Mouse (Mus musculus): ENCODE results near the gene Trpm1.

Gene Trpm1

DNA sequence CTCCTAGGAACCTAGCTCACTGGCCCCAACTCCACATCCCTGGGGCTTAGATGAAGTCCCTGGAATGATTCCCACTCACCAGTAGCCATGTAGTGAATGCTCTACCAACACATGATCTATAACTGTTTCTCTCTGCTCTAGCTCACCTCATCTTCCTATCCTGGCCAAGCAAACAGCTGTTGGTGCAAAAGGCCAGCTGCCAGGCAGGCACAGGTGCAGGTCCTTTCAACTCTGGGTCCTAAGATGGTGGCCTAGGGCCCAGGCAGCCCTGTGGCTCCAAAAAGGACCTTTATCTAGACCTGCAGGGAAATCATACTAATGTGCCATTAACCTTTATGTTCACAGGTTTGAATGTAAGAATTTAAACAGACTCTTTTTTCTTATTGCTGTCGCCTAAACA, 10.3 kb downstream of the Trpm1 start:
- no peak for DNase-seq (ENCODE audit: low read depth, low spot score)

DNA sequence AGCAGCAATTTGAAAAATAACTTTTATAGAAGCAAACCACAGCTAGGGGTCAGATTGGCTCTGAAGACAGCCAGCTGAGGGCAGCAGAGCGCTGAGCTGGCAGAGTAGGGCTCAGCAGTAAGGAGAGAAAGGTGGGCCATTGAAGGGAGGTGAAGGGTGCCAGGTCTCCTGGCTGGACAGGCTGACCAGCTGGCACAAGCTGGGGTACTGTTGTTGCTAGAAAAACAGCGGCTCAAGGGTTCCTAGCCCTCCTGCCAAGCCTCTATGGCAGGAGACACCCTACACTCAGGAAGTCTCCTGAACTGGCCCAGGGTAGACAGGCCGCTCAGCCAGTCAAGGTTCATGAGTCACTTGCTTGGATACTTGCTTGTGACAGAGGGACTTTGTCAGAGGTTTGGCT, 11.4 kb downstream of the Trpm1 start:
- DNase-seq (ENCODE audit: low read depth, low spot score): peak; percentile 28

DNA sequence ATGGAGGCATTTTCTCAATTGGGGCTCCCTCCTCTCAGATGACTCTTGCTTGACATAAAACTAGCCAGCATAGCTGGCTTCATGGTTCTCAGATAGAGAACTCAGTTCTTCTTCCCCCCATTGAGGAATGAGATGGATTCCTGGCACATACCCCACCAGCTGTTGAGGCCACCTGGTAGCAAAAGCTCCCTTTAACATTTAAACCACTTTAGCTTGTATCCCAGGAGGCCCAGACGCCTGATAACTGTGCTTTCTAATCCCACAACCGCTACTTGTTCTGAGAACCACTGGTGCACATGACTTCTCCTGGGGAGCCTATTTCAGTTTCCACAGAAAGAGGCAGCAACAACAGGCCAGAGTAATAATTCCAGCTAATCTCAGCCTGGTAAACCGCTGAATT, 12.4 kb downstream of the Trpm1 start:
- no peak for DNase-seq (ENCODE audit: low read depth, low spot score)

DNA sequence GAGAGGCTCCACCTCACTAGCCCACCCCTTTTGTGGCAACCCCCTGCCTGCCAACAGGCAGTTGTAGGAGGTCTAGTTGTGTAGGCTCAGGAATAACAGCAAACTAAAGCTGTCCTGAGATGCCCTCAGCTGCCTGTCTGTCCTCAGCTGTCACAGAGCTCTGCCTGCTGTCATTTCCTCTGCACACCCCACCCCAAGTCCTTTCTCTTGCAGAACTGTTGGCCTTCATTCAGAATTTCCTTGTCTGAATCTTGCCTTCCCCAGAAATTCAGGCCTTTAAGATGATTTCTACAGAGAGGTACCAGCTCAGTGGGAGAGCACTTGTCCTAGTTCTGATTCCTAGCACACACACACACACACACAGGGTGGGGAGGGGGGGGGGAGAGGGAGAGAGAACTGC, 13.1 kb downstream of the Trpm1 start:
- DNase-seq (ENCODE audit: low read depth, low spot score): no peak

DNA sequence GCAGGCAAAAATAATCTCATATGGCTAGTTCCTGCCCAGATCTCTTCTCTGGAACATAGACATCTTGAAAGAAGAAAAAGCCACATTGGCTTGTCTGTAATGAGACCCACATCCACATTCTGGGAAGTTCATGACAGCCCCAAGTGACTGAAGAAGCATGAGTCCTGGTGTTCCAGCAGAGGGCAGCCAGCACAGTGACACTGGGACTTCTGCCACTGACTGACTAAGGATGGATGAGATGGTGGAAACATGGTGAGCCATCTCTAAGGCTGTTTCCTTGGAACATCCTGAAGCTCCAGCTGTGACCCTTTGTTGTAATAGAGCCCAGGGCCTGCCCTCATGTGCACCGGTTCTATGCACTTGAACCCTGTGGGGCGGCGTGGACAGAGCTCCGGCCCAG, 25.7 kb downstream of the Trpm1 start:
- no peak for DNase-seq (ENCODE audit: low read depth, low spot score)

DNA sequence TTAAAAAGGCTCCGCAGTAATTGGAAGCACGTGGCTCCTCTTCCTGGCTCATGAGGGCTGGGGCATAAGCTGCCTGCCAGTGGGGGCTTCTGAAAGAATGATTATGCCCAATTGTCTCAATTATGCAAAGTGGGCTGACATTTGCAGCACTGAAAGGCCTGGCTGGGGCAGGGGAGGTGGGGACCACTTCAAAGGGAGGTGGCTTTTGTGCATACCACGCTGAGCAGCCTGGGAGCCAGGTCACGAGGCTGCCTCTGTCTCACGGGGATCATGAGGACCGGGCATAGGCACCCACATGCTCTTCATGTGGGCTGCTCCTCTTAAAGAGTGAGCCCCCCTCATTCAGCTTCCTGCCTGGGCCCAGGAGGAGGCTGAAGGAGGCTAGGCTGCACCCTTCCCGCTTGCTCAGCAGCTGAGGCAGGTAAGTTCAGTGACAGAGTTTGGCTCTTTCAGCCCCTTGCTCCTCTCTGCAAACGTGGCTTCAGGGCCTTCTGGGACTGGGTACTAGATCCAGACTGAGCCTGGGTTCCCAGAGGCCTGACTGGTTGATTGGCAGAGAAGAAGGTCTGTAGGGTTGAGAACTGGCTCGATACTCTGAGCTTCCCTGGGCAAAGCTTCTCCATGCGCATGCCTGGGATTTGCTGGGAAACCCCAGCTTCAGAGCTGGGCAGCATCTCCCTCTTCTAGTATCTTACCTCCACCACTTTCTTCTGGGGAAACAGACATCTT, 31.7 kb downstream of the Trpm1 start:
- no peak for DNase-seq (ENCODE audit: low read depth, low spot score)

DNA sequence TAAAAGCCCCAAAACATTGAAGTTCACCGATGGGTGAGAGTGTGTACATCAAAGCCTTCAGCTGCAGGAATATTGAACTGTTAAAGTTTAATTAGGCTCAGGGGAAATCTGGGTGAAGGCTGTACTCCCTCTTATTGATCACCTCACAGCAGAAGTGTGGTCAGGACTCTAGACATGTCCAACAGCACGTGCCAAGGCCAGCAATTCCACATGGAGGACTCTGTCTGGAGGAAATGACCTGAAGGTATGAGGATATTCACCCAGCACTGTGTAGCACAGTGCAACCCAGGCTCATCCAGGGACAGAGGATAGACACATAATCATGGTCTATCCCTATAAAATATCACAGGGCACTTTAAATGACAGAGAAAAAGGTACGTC, 32.3 kb downstream of the Trpm1 start:
- DNase-seq (ENCODE audit: low read depth, low spot score): no peak

DNA sequence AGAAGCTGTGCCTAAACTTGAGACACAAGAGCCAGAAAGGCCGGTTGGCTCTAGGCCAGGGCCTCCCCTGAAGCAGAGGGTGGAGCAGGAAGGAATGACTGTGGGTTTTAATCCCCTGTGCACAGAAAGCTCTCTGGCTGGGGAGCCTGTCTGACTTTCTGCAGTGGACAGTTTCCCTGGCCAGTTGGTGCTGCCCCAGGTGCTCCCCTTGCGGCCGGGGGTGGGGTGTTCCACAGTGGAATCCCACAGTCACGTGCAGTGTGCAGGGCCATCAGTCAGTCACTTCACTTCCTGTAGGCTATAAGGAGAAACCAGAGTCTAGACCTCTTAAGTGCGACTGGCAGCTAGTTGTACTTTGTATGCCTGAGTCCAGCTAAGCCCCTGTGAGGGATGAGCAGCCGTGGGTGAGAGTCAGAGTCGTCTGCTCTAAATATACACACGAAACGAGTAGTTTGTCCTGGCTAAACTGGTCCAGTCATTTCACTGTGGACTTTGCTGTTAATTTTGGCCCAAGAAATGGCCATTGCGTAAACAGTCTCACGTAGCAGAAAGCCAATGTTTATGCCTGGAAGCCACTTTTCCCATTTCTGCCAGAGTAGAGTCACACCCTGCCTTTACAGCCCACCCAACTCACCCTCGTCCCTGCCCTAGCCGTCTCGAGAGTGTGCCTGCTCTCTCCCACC, 38.8 kb downstream of the Trpm1 start:
- DNase-seq (ENCODE audit: low read depth, low spot score): no peak

DNA sequence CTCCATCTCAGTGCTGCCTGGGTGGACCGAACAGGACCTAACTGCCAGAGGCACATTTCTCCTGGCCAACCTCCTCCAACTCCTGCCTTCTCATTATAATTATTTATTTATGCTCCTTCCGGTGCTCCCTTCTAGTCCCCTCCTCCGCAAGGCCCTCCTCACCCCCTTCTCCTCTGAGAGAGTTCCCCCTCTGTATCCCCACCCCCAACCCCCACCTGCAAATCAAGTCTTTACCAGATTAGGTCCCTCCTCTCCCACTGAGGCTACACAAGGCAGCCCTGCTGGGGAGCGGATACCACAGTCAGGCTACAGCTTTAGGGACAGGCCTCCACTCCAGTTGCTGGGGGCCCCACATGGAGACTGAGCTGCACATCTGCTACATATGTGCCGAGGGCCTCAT, 39.8 kb downstream of the Trpm1 start:
- DNase-seq (ENCODE audit: low read depth, low spot score): no peak

DNA sequence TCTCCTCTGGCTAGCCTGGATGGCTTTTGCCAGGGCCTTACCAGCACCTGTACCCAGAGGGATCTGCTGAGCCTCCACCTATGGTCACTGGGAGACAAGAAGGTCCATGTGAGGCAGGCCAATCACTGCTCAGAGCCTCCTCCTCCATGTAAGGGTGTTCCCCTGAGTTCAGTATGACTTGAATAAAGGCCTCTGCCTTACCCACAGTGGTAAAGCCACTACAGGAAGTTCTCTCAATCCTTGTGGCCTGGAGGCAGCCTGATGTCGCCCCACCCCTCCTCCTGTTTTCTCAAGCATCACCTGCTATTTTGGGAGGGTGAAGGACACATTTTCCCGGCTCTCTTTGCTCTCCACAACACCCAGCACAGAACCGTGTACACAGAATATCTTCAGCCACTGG, 42.5 kb downstream of the Trpm1 start:
- DNase-seq (ENCODE audit: low read depth, low spot score): no peak

DNA sequence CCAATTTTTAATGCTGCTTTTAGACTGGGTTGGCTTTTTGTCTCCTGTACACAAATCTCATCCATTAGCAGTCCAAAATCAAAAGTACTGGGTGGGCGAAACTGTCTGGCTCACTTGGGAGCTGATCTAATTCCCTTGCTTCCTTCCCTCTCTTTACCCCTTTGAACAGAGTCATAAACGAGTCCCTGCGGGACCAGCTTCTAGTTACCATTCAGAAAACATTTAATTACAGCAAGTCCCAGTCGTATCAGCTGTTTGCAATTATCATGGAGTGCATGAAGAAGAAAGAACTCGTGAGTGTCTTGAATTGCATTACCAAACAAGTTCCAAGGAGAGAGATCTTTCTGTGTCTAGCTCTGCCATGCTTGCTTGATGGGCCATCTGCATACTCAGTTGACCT, 55.1 kb downstream of the Trpm1 start:
- DNase-seq (ENCODE audit: low read depth, low spot score): no peak

DNA sequence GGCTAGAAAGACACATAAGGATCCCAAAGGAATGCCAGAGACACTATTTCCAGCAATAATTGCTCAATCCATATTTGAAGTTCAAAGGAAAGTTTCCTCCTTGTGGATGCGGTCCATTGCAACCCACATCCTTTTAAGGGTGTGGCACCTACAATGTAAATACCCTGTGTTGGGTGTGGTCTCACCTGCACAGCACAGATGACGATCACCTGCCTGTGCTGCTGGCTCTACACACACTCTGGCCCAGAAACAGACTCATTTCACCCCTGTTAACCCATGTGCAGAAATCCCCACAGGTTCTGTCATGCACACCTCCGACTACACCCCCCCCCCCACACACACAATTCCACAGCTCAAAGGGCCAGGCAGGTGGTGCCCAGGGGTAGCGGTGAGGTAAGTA, 59.2 kb downstream of the Trpm1 start:
- DNase-seq (ENCODE audit: low read depth, low spot score): no peak

DNA sequence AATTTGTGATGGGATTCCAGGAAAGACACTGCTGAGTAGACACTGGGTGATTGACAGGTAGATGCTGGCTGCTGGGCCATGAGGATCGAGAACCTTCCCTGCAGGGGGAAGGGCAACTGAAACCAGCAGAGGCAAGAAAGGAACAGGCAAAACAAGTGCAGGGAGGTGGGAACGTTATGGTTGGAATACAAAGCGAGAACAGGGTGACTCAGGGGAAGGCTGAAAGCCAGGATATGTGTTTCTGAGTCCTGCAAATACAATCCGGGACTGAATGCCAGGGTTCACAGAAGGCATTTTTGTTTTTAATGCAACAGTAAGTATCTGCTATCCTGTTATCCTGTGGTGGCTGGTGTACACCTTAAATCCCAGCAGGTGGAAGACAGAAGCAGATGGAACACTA, 60.4 kb downstream of the Trpm1 start:
- DNase-seq (ENCODE audit: low read depth, low spot score): no peak

DNA sequence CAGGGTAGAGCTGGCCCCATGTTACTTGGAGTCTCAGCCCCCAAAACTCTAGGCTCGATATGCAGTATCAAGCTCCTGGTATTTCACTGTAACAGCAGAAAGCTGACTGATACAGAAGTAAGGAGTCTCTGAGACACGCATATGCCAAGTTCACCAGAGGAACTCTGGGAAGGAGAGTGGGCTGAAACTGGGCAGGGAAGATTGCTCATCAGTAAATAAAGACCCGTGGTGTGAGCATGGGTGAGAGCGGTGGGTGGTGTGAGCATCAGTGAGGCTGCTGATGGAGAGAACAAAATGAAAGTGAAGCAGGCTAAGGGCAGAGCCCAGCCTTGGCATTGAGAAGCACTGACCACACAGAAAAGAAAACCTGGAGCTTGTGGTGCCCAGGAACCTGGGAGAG, 62.0 kb downstream of the Trpm1 start:
- DNase-seq (ENCODE audit: low read depth, low spot score): no peak

DNA sequence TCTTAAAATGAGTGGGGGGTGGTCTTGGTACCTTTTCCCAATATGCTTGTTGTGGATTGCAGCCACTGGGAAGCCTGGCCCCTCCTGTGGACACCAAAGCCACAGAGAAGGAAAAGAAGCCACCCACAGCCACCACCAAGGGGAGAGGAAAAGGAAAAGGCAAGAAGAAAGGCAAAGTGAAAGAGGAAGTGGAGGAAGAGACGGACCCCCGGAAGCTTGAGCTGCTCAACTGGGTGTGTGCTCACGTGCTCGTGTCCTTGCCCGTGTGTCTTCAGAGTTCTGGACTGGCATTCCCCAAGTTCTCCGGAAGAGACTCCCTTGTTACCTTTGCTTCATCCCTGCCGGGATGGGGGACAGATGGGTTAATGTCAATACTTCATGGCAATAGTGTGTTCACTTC, 63.8 kb downstream of the Trpm1 start:
- peak; percentile 42 for DNase-seq (ENCODE audit: low read depth, low spot score)

DNA sequence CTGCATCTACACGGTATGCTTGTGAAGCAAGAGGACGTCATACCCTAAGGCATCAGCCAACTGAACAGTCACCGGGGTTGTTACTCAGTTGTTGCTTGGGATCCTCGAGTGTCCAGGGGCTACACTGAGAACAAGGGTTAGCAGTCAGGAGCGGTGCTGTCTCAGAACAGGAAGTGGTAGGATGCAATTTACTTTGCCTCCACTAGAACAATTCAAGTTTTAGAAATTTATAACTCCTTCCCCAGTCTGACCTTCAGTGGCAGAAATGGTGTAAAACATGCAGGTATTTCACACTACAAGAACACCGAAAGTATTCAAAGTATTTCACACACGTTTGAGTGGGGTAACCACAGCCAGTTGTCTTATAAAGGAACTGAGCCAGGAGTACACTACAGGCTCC, 66.1 kb downstream of the Trpm1 start:
- DNase-seq (ENCODE audit: low read depth, low spot score): no peak

DNA sequence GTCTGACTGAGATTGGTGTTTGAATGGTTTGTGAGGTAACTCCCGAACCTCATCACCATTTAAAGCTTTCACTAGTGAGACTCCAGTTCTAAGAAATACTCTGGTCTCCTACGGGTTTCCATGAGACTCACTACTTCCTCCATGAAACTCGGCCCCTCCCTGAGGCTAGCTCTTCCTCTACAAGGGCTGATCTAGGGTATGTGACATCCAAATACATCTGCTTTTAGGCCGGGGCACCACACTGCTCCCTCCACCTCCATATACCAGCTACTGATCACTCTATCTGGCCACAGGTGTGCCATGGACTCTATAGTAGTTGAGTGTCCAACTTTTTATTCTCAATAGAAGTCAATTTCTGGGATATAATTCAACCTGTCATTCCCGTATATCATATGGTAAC, 69.6 kb downstream of the Trpm1 start:
- DNase-seq (ENCODE audit: low read depth, low spot score): no peak

DNA sequence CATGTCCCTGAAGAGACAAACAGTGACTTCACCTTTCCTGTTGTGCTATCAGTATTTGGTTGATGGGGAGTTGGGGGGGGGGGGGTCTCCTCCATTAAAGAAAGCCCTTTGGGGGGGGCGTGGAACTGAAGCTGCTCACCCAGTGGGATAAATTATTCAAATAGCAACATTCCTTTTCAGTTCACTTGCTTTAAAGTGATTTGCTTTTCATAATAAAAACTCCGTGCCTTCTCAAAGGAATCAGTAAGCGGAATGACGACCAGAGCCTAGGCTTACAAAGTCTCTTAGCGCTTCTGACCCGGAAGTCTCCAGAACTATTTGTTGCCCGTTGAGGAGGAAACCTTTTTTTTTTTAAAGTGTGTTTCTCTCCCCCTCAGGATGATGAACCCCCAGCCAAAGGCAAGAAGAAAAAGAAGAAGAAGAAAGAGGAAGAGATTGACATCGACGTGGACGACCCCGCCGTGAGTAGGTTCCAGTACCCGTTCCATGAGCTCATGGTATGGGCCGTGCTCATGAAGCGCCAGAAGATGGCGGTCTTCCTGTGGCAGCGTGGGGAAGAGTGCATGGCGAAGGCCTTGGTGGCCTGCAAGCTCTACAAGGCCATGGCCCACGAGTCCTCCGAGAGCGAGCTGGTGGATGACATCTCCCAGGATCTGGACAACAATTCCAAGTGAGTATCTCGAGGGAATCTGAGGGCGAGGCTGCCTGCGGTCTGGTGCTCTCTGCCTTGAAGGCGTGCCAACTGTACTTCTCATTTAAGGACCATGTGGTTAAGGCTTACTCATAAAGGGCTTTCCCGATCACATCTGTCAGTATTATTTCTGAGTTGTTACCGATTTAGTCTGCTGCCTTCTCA, 72.9 kb downstream of the Trpm1 start:
- peak; percentile 34 for DNase-seq (ENCODE audit: low read depth, low spot score)

DNA sequence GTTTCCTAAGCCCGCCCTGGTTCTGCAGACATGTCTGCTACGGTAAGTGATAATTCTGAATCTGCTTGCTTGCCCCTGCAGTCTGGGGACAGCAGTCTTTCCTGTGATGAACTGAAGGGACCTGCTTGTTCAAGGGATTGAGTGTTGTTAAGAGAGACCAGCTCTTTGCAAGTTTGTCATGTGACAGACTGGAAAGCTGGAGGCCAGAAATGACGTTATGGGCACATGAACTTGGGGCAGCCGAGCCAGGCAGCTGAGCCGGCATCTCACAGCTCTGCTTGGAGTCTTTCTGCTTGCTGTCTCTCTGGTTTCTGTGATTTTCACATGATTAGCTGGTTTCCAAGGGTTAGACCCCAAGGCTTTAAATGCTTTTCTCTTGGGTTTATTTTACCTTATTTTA, 74.0 kb downstream of the Trpm1 start:
- DNase-seq (ENCODE audit: low read depth, low spot score): no peak

DNA sequence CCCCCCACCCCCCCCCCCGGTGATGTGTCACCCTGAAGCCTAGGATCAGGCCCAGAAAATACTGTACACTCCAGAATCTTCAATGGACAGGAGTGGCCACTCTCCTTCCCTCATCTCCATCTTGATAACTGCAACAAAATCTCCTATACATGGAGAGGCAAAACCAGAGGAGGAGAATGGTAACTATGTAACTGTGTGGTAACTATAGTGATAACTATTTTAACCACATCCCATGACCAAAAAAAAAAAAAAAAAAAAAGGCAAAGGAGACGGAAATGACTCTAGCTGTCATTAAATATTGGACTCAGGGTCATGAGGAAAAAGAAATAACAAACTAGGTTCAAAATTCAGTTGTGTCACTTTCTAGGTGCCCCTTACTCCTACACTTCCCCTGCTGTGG, 74.7 kb downstream of the Trpm1 start:
- no peak for DNase-seq (ENCODE audit: low read depth, low spot score)

DNA sequence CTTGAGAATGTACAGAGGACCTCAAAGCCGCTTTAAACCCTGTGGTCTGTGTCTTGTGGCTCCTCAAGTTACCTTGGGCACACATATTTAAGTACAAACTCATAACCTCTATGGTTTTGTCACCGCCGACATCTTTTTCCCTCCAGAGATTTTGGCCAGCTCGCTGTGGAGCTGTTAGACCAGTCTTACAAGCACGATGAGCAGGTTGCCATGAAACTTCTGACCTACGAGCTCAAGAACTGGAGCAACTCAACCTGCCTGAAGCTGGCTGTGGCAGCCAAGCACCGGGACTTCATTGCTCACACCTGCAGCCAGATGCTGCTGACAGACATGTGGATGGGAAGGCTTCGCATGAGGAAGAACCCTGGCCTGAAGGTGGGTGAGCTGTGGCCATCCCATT, 76.3 kb downstream of the Trpm1 start:
- no peak for DNase-seq (ENCODE audit: low read depth, low spot score)

DNA sequence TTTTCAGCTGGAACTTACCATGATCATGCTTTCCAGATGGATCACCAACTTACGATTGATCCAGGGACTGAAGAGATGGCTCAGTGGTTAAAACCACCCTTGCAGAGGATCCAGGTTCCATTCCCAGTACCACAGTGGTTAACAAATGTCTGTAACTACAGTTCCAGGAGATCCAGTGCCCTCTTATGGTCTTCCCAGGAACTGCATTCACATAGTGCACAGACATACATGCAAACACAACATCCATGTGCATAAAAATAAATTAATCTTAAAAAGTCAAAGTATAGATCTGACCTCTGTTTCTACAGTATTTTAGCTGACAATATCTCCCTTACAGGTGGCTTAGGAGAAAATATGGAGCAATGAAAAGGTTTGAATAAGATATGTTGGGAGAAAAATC, 77.4 kb downstream of the Trpm1 start:
- DNase-seq (ENCODE audit: low read depth, low spot score): peak; percentile 15

DNA sequence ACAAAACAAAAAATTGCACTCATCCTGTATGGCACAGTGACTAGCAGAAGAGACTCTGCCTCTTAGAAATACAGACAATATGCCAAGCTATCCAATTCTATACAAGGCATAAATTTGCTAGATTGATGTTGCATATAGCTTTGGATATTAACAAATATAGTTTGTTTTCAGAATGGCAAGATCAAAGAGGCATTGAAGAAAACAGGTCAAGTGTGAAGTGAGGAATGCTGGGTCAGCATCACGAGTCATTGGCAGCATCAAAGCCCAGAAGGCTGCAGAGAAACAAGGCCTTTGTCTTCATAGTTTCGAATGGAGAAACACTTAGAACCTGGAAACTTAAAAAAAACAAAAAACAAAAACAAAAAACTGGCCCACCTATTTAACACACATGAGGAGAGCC, 78.4 kb downstream of the Trpm1 start:
- DNase-seq (ENCODE audit: low read depth, low spot score): no peak

All from A20 (cell line).